24 mouse cellular contexts compared by ENCODE assay signal in the genomic region with DNA sequence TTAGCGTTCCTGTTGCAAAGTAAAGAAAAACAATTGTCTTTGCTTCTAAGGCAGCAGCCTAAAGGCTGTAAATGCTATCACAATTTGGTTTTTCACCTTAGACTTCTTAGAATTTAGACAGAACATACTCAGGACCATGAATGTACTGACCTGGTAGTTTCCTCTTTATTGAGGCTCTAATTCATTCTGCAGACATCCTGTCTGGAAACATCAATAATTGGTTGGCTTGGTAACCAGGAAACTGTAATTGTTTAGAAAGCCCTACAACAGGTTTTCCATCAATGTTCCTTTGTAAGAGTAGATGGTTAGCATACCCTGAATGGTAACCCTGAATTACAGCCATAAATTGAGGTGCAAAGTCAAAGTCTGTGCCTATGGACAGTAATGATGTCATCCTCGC.
"Had no signal": no experiment of that assay in that cellular context is flagged by ENCODE, and none has a peak within 500 bp of the region (broad histone marks: within the 10 kb centered on the region; RNA-seq: fewer than 3 reads in every experiment).

No protein-coding gene starts in this region.

- H3K27ac ChIP-seq: gastrocnemius, adult 2 months; hindbrain, embryonic 10.5 days; hindbrain, embryonic 12.5 days; hindbrain, embryonic 14.5 days; intestine, embryonic 15.5 days; layer of hippocampus, adult 2 months; left cerebral cortex, adult 2 months; limb, embryonic 13.5 days; limb, embryonic 15.5 days; liver, embryonic 12.5 days; liver, embryonic 14.5 days had no signal

- H3K4me1 ChIP-seq: hindbrain, embryonic 12.5 days; intestine, embryonic 15.5 days; limb, embryonic 15.5 days; liver, embryonic 12.5 days had no signal

- DNase-seq: gastrocnemius, adult 2 months; gastrocnemius, postnatal 10 days; gastrocnemius, postnatal 25 days; heart, postnatal 14 days; heart, postnatal 4 days; kidney, adult 18-20 months; kidney, adult 8-10 months; kidney, postnatal 10 days; kidney, postnatal 25 days; kidney, postnatal 4 days had no signal

- ATAC-seq: hindbrain, embryonic 16.5 days; inflammation-experienced regulatory T-cells, adult 6 months; intestine, embryonic 15.5 days; intestine, postnatal 0 days; liver, embryonic 12.5 days had no signal

- H3K27me3 ChIP-seq: heart, embryonic 12.5 days; hindbrain, embryonic 12.5 days; intestine, embryonic 15.5 days; limb, embryonic 13.5 days; limb, embryonic 15.5 days; liver, embryonic 12.5 days had no signal

- H3K9me3 ChIP-seq: heart, embryonic 12.5 days; hindbrain, embryonic 10.5 days; hindbrain, embryonic 12.5 days; intestine, embryonic 15.5 days; limb, embryonic 13.5 days; limb, embryonic 15.5 days; liver, embryonic 12.5 days had no signal

- H3K9ac ChIP-seq: heart, embryonic 12.5 days; hindbrain, embryonic 12.5 days; hindbrain, embryonic 14.5 days; intestine, embryonic 15.5 days; limb, embryonic 13.5 days; limb, embryonic 15.5 days; liver, embryonic 12.5 days; liver, embryonic 14.5 days had no signal

- H3K36me3 ChIP-seq: heart, embryonic 12.5 days; hindbrain, embryonic 10.5 days; hindbrain, embryonic 12.5 days; intestine, embryonic 15.5 days; limb, embryonic 13.5 days; limb, embryonic 15.5 days; liver, embryonic 12.5 days had no signal

- H3K4me2 ChIP-seq: heart, embryonic 12.5 days; hindbrain, embryonic 12.5 days; hindbrain, embryonic 14.5 days; intestine, embryonic 15.5 days; limb, embryonic 13.5 days; limb, embryonic 15.5 days; liver, embryonic 12.5 days had no signal

- H3K4me3 ChIP-seq: gastrocnemius, adult 2 months; heart, embryonic 12.5 days; hindbrain, embryonic 10.5 days; hindbrain, embryonic 12.5 days; intestine, embryonic 15.5 days; layer of hippocampus, adult 2 months; left cerebral cortex, adult 2 months; limb, embryonic 13.5 days; limb, embryonic 15.5 days; liver, embryonic 12.5 days had no signal
